Mouse (Mus musculus): Measurements from ENCODE around the gene Sema3a.

The Sema3a gene

DNA sequence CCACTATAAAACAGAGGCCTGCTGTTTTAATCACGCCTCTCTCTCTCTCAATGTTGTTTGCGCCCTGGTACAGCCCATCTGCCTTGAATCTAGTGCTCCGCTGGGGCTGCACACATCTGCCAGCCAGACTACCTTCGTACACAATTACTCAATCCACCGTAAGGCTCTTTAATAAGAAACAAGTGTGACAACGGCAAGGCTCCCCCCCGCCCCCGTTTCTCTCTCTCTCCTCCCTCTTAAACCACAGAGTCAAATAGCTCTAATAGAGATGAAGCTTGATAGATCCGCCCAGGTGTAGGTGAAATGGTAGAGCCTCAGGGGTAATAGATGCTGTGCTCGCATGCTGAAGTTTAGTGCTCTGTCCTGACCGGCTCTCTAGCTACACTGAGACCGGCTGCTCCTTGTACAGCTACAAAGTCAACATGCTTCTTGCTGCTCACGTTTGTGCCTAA is at the start of gene Sema3a:
TSS of gene Sema3a (plus strand) at position 174 of the 452 bp plus-strand sequence.
- no peak for TF ChIP-seq POU5F1 (IDR thresholded peaks at IDR 0.05; ENCODE audit: borderline replicate concordance, low read length)
- TF ChIP-seq CTCF (conservative IDR thresholded peaks at IDR 0.05; ENCODE audit: low read length), result no peak
- no peak for TF ChIP-seq NANOG (IDR thresholded peaks at IDR 0.05; ENCODE audit: borderline replicate concordance, low read length)
- Histone ChIP-seq H3K4me1 (replicated peaks; ENCODE audit: low read depth, low read length) (peaks cover 7% of the 10 kb centered on the region; the same call in 1 of the 2 replicates), H3K27me3 (ENCODE audit: insufficient read depth, low read length) (no peaks in the 10 kb centered on the region), H3K9me3 (ENCODE audit: low read length) (no peaks in the 10 kb centered on the region), H3K4me3 (replicated peaks; ENCODE audit: low read length) (0 out of 2 replicates have a peak within 1 kb of the TSS, but pooled peaks have one; percentile 29), H3K36me3 (ENCODE audit: insufficient read depth, low read length) (no peaks in the 10 kb centered on the region)

DNA sequence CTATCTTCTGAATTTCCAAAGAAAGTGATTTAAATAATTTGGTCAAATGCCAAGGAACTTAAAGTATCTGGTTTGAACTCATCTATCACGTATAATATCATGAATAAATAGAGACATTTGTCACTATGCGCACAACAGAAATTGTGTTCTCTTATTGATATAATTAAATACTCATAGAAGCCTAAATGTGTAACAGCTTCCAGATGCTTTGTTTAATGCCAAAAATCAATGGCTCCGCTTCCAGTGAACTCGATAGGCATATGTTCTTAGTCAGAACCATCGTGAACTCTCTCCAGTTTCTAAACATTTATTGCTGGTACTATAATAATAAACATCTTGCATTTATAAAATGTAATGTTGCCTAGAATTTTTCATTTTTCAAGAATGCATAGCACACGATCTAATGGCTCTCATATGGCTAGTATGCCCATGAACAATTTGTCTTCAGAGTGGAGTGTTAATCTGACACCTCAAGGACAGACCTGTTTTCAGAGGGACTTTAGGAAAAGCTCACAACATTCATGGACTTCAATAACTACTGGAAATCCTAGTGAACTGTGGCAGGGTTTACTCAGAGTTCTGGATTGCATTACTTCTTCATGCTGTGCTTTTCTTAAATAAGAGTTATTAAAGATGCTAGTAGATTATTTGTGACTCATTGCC is 40.3 kb upstream of the Sema3a start:
- TF ChIP-seq CTCF (conservative IDR thresholded peaks at IDR 0.05; ENCODE audit: low read length) (no peak), NANOG (IDR thresholded peaks at IDR 0.05; ENCODE audit: borderline replicate concordance, low read length) (no peak), POU5F1 (IDR thresholded peaks at IDR 0.05; ENCODE audit: borderline replicate concordance, low read length) (no peak)
- Histone ChIP-seq H3K4me1 (replicated peaks; ENCODE audit: low read depth, low read length) (no peaks in the 10 kb centered on the region), H3K4me3 (replicated peaks; ENCODE audit: low read length) (no peak overlapping the region), H3K9me3 (ENCODE audit: low read length) (peaks cover 8% of the 10 kb centered on the region), H3K36me3 (ENCODE audit: insufficient read depth, low read length) (no peaks in the 10 kb centered on the region), H3K27me3 (ENCODE audit: insufficient read depth, low read length) (no peaks in the 10 kb centered on the region)

DNA sequence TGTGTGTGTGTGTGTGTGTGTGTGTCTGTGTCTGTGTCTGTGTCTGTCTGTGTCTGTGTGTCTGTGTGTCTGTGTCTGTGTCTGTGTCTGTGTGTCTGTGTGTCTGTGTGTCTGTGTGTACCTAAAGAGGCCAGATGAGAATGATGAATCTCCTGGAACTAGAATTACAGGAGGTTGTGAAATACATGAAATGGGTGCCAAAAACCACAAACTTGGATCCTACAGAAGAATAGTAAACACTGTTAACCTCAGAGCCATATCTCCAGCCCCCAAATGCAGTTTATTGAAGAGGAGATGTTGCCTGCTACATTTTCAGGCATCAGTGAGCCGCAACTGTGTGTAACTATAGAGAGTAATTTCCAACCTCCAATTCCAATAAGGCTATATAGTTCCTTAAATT is 34.8 kb upstream of the Sema3a start:
- TF ChIP-seq CTCF (conservative IDR thresholded peaks at IDR 0.05; ENCODE audit: low read length) (no peak), NANOG (IDR thresholded peaks at IDR 0.05; ENCODE audit: borderline replicate concordance, low read length) (no peak), POU5F1 (IDR thresholded peaks at IDR 0.05; ENCODE audit: borderline replicate concordance, low read length) (no peak)
- no peaks in the 10 kb centered on the region for H3K36me3 ChIP-seq (ENCODE audit: insufficient read depth, low read length)
- H3K4me1 ChIP-seq (replicated peaks; ENCODE audit: low read depth, low read length), result no peaks in the 10 kb centered on the region
- H3K9me3 ChIP-seq (ENCODE audit: low read length), result no peaks in the 10 kb centered on the region
- H3K27me3 ChIP-seq (ENCODE audit: insufficient read depth, low read length), result no peaks in the 10 kb centered on the region
- H3K4me3 ChIP-seq (replicated peaks; ENCODE audit: low read length), result no peak overlapping the region

DNA sequence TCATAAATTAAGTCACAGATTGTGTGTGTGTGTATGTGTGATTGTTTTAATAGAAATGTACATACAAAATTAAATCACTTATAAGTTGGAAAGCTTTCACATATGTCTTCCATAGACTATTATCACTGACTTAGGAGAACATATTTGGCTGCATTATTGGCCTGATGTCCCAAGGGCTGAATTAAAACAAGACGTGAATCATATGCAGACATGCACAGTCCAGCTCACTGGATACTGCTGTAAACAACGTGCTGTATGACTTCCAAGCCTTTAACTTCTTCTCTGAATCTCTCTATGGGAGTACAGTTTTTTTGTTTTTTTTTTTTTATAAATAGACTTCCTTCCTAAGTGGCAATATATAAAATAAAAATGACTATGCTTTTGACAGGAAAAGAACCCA is 15.7 kb upstream of the Sema3a start:
- H3K27me3 ChIP-seq (ENCODE audit: insufficient read depth, low read length), result no peaks in the 10 kb centered on the region
- peaks cover 12% of the 10 kb centered on the region for H3K9me3 ChIP-seq (ENCODE audit: low read length)
- H3K4me3 ChIP-seq (replicated peaks; ENCODE audit: low read length), result no peak overlapping the region
- TF ChIP-seq CTCF (conservative IDR thresholded peaks at IDR 0.05; ENCODE audit: low read length) (no peak), POU5F1 (IDR thresholded peaks at IDR 0.05; ENCODE audit: borderline replicate concordance, low read length) (no peak), NANOG (IDR thresholded peaks at IDR 0.05; ENCODE audit: borderline replicate concordance, low read length) (no peak)
- no peaks in the 10 kb centered on the region for H3K36me3 ChIP-seq (ENCODE audit: insufficient read depth, low read length)
- no peaks in the 10 kb centered on the region for H3K4me1 ChIP-seq (replicated peaks; ENCODE audit: low read depth, low read length)

DNA sequence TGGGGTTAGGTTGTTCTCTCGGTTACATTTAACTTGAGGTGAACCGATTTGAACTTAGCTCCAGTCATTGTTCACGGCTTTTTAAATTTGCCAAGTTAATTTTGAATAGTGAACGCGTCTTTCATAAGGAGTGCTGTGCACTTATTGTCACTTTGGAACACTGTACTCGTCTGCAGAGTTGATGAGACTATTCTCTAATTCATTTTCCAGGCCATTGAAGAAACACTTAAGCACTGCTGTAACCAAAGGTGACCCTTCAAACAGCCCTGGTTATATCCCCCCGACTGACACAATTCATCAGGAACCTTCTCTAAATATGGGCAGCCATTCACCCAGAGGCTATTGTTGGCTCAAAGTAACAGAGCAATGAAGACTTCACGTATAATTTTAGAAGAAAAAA is 8.0 kb upstream of the Sema3a start:
- no peaks in the 10 kb centered on the region for H3K27me3 ChIP-seq (ENCODE audit: insufficient read depth, low read length)
- H3K9me3 ChIP-seq (ENCODE audit: low read length), result no peaks in the 10 kb centered on the region
- H3K4me1 ChIP-seq (replicated peaks; ENCODE audit: low read depth, low read length), result no peaks in the 10 kb centered on the region
- TF ChIP-seq CTCF (conservative IDR thresholded peaks at IDR 0.05; ENCODE audit: low read length), result no peak
- no peak for TF ChIP-seq POU5F1 (IDR thresholded peaks at IDR 0.05; ENCODE audit: borderline replicate concordance, low read length)
- TF ChIP-seq NANOG (IDR thresholded peaks at IDR 0.05; ENCODE audit: borderline replicate concordance, low read length), result no peak
- no peak overlapping the region for H3K4me3 ChIP-seq (replicated peaks; ENCODE audit: low read length)
- H3K36me3 ChIP-seq (ENCODE audit: insufficient read depth, low read length), result no peaks in the 10 kb centered on the region

DNA sequence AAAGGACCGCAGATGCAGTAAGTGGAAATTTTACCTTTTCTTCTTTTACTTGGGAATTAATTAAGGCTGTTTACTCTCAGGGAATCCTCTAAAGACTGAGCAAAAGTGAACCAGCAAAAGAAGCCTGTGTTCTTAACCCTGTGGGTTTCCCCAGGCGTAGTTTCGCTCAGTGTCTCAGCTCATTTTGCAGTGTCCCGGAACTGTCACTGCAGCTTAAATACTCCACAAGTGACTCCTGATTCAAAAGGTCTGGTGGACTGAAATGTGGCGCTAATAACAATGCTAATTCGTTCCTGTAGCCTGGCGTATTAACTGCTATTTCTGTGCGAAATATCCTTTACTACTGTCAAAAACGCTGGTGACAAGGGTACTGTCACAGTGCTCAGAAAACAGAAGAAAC is 543 bp downstream of the Sema3a start:
- Histone ChIP-seq H3K4me3 (replicated peaks; ENCODE audit: low read length) (0 out of 2 replicates have a peak overlapping the region, but pooled peaks have one; percentile 29), H3K36me3 (ENCODE audit: insufficient read depth, low read length) (no peaks in the 10 kb centered on the region), H3K27me3 (ENCODE audit: insufficient read depth, low read length) (no peaks in the 10 kb centered on the region), H3K9me3 (ENCODE audit: low read length) (no peaks in the 10 kb centered on the region), H3K4me1 (replicated peaks; ENCODE audit: low read depth, low read length) (peaks cover 7% of the 10 kb centered on the region; the same call in 1 of the 2 replicates)
- no peak for TF ChIP-seq POU5F1 (IDR thresholded peaks at IDR 0.05; ENCODE audit: borderline replicate concordance, low read length)
- TF ChIP-seq NANOG (IDR thresholded peaks at IDR 0.05; ENCODE audit: borderline replicate concordance, low read length), result no peak
- TF ChIP-seq CTCF (conservative IDR thresholded peaks at IDR 0.05; ENCODE audit: low read length), result no peak

DNA sequence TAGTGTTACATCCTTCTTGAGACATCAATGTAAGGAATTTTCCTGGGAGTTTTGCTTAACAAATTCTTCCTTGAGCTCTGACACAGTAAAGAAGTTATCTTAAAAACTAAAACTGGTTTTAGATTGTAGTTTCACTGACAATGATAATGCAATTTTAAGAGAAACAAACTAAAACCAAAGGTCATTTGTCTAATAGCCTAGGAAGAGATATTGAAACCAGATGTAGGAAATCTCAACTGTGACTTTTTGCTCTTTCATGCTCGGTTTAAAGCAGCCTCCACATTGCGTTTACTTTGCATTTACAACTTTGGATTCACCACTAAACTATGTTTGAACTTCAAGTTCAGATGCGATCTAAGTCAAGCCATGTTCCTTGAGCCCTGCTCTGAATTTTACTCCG is 982 bp downstream of the Sema3a start:
- H3K4me1 ChIP-seq (replicated peaks; ENCODE audit: low read depth, low read length), result peaks cover 7% of the 10 kb centered on the region; the same call in 1 of the 2 replicates
- no peaks in the 10 kb centered on the region for H3K27me3 ChIP-seq (ENCODE audit: insufficient read depth, low read length)

DNA sequence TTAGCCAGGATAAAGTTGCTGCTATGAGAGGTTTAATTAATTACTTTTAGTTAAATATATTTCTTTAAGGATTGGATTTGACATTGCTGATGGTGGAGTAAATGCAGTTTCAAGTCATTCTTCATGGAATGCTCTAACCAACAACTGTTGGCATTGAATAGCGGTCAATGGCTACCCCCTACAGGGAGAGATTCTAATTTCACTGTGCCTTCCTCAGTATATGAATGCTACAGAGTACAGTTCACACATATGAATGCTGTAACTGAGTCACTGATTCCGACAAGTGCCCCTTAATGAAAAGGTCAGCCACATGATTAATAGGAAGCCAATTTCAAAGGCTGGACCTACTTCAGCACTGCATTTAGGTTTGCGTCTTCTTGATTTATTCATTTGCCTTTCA is 1.9 kb downstream of the Sema3a start:
- H3K4me3 ChIP-seq (replicated peaks; ENCODE audit: low read length), result no peak overlapping the region
- H3K4me1 ChIP-seq (replicated peaks; ENCODE audit: low read depth, low read length), result peaks cover 7% of the 10 kb centered on the region; the same call in 1 of the 2 replicates
- H3K9me3 ChIP-seq (ENCODE audit: low read length), result no peaks in the 10 kb centered on the region
- H3K27me3 ChIP-seq (ENCODE audit: insufficient read depth, low read length), result no peaks in the 10 kb centered on the region
- TF ChIP-seq NANOG (IDR thresholded peaks at IDR 0.05; ENCODE audit: borderline replicate concordance, low read length), result no peak
- TF ChIP-seq CTCF (conservative IDR thresholded peaks at IDR 0.05; ENCODE audit: low read length), result no peak
- no peak for TF ChIP-seq POU5F1 (IDR thresholded peaks at IDR 0.05; ENCODE audit: borderline replicate concordance, low read length)
- no peaks in the 10 kb centered on the region for H3K36me3 ChIP-seq (ENCODE audit: insufficient read depth, low read length)

More for the DNA sequence above, 982 bp downstream of the Sema3a start:
- Histone ChIP-seq H3K4me3 (replicated peaks; ENCODE audit: low read length) (no peak overlapping the region), H3K9me3 (ENCODE audit: low read length) (no peaks in the 10 kb centered on the region), H3K36me3 (ENCODE audit: insufficient read depth, low read length) (no peaks in the 10 kb centered on the region)
- TF ChIP-seq CTCF (conservative IDR thresholded peaks at IDR 0.05; ENCODE audit: low read length) (no peak), NANOG (IDR thresholded peaks at IDR 0.05; ENCODE audit: borderline replicate concordance, low read length) (no peak), POU5F1 (IDR thresholded peaks at IDR 0.05; ENCODE audit: borderline replicate concordance, low read length) (no peak)

Measured in E14TG2a.4 (cell line).